Mouse (Mus musculus) heart, postnatal 0 days (tissue): ENCODE results near the gene Fra10ac1. TPM values are rescaled to one million over a fixed set of nuclear protein-coding genes. Genes with fewer than 3 reads are reported as not detected.
A peak's percentile ranks its signal among the peaks of the same experiment; 100 is the strongest.

Source experiments
- ATAC-seq: fragments of 200-750 bp; cut with Nextera tagmentation; 2 replicates; pipeline ENCODE4 v1.8.0; 2017; ENCODE audit warnings: low read depth, moderate number of reproducible peaks, moderate library complexity; ENCODE audit not compliant: insufficient read depth
- DNase-seq: peaks from one replicate; pipeline ENCODE4 v3.0.0-alpha.2; 2016; ENCODE audit warnings: low spot score
- H3K27ac ChIP-seq: fragments of 300-500 bp; sonication (generic); 2 replicates; pipeline ENCODE4 v1.5.1; 2014; ENCODE audit warnings: low read depth, mild to moderate bottlenecking
- H3K27me3 ChIP-seq: fragments of 300-500 bp; sonication (generic); 2 replicates; pipeline ENCODE4 v1.6.1; 2014; ENCODE audit warnings: low read length, mixed read lengths; ENCODE audit not compliant: control insufficient read depth, insufficient read depth
- H3K36me3 ChIP-seq: fragments of 300-500 bp; sonication (generic); replicated peaks from 2 replicates; pipeline ENCODE4 v1.6.1; 2014; ENCODE audit warnings: low read length, mixed read lengths; ENCODE audit not compliant: control insufficient read depth, insufficient read depth
- H3K4me1 ChIP-seq: fragments of 300-500 bp; sonication (generic); 2 replicates; pipeline ENCODE4 v1.6.1; 2014; ENCODE audit warnings: antibody characterized with exemption; ENCODE audit not compliant: control insufficient read depth, insufficient read depth
- H3K4me2 ChIP-seq: fragments of 300-500 bp; sonication (generic); 2 replicates; pipeline ENCODE4 v1.6.1; 2014; ENCODE audit warnings: low read depth, mild to moderate bottlenecking, low read length, moderate library complexity
- H3K4me3 ChIP-seq: fragments of 300-500 bp; sonication (generic); 2 replicates; pipeline ENCODE4 v1.5.1; 2014; ENCODE audit warnings: low read depth, low read length
- H3K9ac ChIP-seq: fragments of 300-500 bp; sonication (generic); replicated peaks from 2 replicates; pipeline ENCODE4 v1.6.1; 2014; ENCODE audit warnings: low read depth, low read length, mixed read lengths
- H3K9me3 ChIP-seq: fragments of 300-500 bp; sonication (generic); replicated peaks from 2 replicates; pipeline ENCODE4 v1.6.1; 2016; ENCODE audit warnings: low read length; ENCODE audit not compliant: control insufficient read depth
- CTCF ChIP-seq: IDR thresholded peaks from 2 replicates; pipeline ENCODE4 v1.5.1; 2016; ENCODE audit warnings: antibody characterized with exemption, control low read depth, low read depth
- EP300 ChIP-seq: IDR thresholded peaks from 2 replicates; pipeline ENCODE4 v1.6.1; 2016; ENCODE audit warnings: antibody characterized with exemption, low read depth
- WGBS: fragments of 180-500 bp; shearing (Covaris S2); extraction: QIAGEN DNeasy Blood & Tissue Kit; methylation state at CpG from one replicate; pipeline ENCODE4 v1.1.7; 2014; 5-methylcytosine and 5-hydroxymethylcytosine counted together
- polyA plus RNA-seq: library from polyadenylated mRNA; unstranded; fragments of >200 nt; fragmentation: Nextera tagmentation; extraction: Ambion mirVana; gene quantifications from 2 replicates; pipeline ENCODE4 v1.2.1, GENCODE M21; 2015
- total RNA-seq: library from RNA; depleted of rRNA; stranded (reverse); fragments of >200 nt; gene quantifications from 2 replicates; pipeline ENCODE4 v1.2.3, GENCODE M21; 2014; ENCODE audit warnings: low replicate concordance

The Fra10ac1 gene
- total and polyA plus RNA-seq, 2 experiments from 2014 or later = 26.2 TPM; not detected in 1

GRCm38 (mm10) chr19:38253796-38254195 lies 29.8 kb upstream of the Fra10ac1 start:
- DNase-seq = peak; percentile 28
- no peak for ATAC-seq
- Histone ChIP-seq H3K27me3 (no peaks in the 10 kb centered on the region), H3K9me3 (no peaks in the 10 kb centered on the region), H3K4me1 (no peaks in the 10 kb centered on the region), H3K4me2 (no peak overlapping the region), H3K36me3 (no peaks in the 10 kb centered on the region), H3K4me3 (no peak overlapping the region), H3K27ac (no peak overlapping the region), H3K9ac (no peak overlapping the region)
- WGBS = 51% methylated on average over 6 of the region's 6 CpGs
- no peak for TF ChIP-seq EP300
- peak; percentile 54 for TF ChIP-seq CTCF

- WGBS = 75% methylated on average over 8 of the region's 8 CpGs
- no peaks in the 10 kb centered on the region for H3K36me3 ChIP-seq
Measured at GRCm38 (mm10) chr19:38249627-38250026, 25.7 kb upstream of the Fra10ac1 start.

GRCm38 (mm10) chr19:38246177-38246622 lies 22.2 kb upstream of the Fra10ac1 start:
- Histone ChIP-seq H3K27ac (no peak overlapping the region), H3K27me3 (no peaks in the 10 kb centered on the region), H3K9ac (no peak overlapping the region), H3K4me3 (no peak overlapping the region), H3K4me2 (no peak overlapping the region), H3K36me3 (no peaks in the 10 kb centered on the region), H3K4me1 (no peaks in the 10 kb centered on the region), H3K9me3 (no peaks in the 10 kb centered on the region)
- 72% methylated on average over 7 of the region's 7 CpGs for WGBS
- ATAC-seq (no peak), DNase-seq (no peak)
- no peak for TF ChIP-seq CTCF
- TF ChIP-seq EP300 = no peak

More at GRCm38 (mm10) chr19:38249627-38250026, 25.7 kb upstream of the Fra10ac1 start:
- Histone ChIP-seq H3K4me2 (no peak overlapping the region), H3K9ac (no peak overlapping the region), H3K9me3 (no peaks in the 10 kb centered on the region), H3K27me3 (no peaks in the 10 kb centered on the region), H3K4me1 (no peaks in the 10 kb centered on the region), H3K4me3 (no peak overlapping the region), H3K27ac (no peak overlapping the region)
- DNase-seq (no peak), ATAC-seq (no peak)
- TF ChIP-seq EP300 (no peak), CTCF (no peak)

GRCm38 (mm10) chr19:38245361-38246176 lies 21.6 kb upstream of the Fra10ac1 start:
- no peak overlapping the region for H3K27ac ChIP-seq
- H3K27me3 ChIP-seq = no peaks in the 10 kb centered on the region
- H3K4me2 ChIP-seq = peak overlapping the region; percentile 28; the same call in 1 of the 2 replicates
- no peaks in the 10 kb centered on the region for H3K36me3 ChIP-seq
- TF ChIP-seq EP300 (no peak), CTCF (no peak)
- no peaks in the 10 kb centered on the region for H3K4me1 ChIP-seq
- 67% methylated on average over 10 of the region's 10 CpGs for WGBS
- no peaks in the 10 kb centered on the region for H3K9me3 ChIP-seq
- no peak for ATAC-seq
- H3K9ac ChIP-seq = no peak overlapping the region
- H3K4me3 ChIP-seq = no peak overlapping the region
- DNase-seq = no peak

- H3K4me3 ChIP-seq = no peak overlapping the region
- H3K9me3 ChIP-seq = no peaks in the 10 kb centered on the region
- no peak for ATAC-seq
- no peaks in the 10 kb centered on the region for H3K27me3 ChIP-seq
- H3K9ac ChIP-seq = no peak overlapping the region
- H3K4me1 ChIP-seq = no peaks in the 10 kb centered on the region
- TF ChIP-seq CTCF = no peak
- WGBS = 58% methylated on average over 8 of the region's 8 CpGs
- H3K36me3 ChIP-seq = no peaks in the 10 kb centered on the region
- H3K4me2 ChIP-seq = no peak overlapping the region
- no peak overlapping the region for H3K27ac ChIP-seq
- no peak for DNase-seq
Measured at GRCm38 (mm10) chr19:38244748-38245147, 20.8 kb upstream of the Fra10ac1 start.
